Mouse (Mus musculus): ENCODE data around the gene Ptpn9. TPM values are rescaled to one million over a fixed set of nuclear protein-coding genes. Genes with fewer than 3 reads are reported as not detected.
"Not testable (repeated sequence)": the region's sequence is repeated elsewhere in the genome, so short reads cannot be mapped to it uniquely, and the experiment has no call there.

Ptpn9 gene
- polyA plus RNA-seq (2015; fragmentation: Nextera tagmentation; extraction: Ambion mirVana), result 13.4 and 17.1 TPM in 2 replicates

GRCm38 (mm10) chr9:56994286-56995197 lies at the start of gene Ptpn9:
Ptpn9 (plus strand) TSS chr9:56994923.
- Histone ChIP-seq H3K27me3 (no peaks in the 10 kb centered on the region), H3K4me3 (peak within 1 kb of the TSS; percentile 94), H3K4me2 (peak within 1 kb of the TSS; percentile 81), H3K27ac (peak within 1 kb of the TSS; percentile 96), H3K9ac (peak within 1 kb of the TSS; percentile 97), H3K9me3 (replicated peaks) (no peaks in the 10 kb centered on the region), H3K4me1 (replicated peaks) (0 out of 2 replicates have a peak, but pooled peaks cover 8% of the 10 kb centered on the region), H3K36me3 (no peaks in the 10 kb centered on the region)
- peak; percentile 93 for ATAC-seq (replicated peaks; ENCODE audit: insufficient number of reproducible peaks, insufficient read depth, low FRiP score, low read depth)
- WGBS, result 2% methylated on average over 62 of the region's 62 CpGs

- not testable (repeated sequence) for H3K27me3 ChIP-seq; H3K36me3 ChIP-seq; H3K4me2 ChIP-seq; ATAC-seq (replicated peaks; ENCODE audit: insufficient number of reproducible peaks, insufficient read depth, low FRiP score, low read depth); H3K9ac ChIP-seq; H3K4me3 ChIP-seq; H3K27ac ChIP-seq; H3K9me3 ChIP-seq (replicated peaks)
- H3K4me1 ChIP-seq (replicated peaks), result peaks cover 12% of the 10 kb centered on the region
- WGBS, result 25% methylated on average over 3 of the region's 3 CpGs
Measured at GRCm38 (mm10) chr9:56947481-56947880, 47.2 kb upstream of the Ptpn9 start.

- not testable (repeated sequence) for H3K9me3 ChIP-seq (replicated peaks); H3K36me3 ChIP-seq; H3K9ac ChIP-seq; H3K27ac ChIP-seq; ATAC-seq (replicated peaks; ENCODE audit: insufficient number of reproducible peaks, insufficient read depth, low FRiP score, low read depth); H3K4me3 ChIP-seq; H3K4me2 ChIP-seq; H3K27me3 ChIP-seq
- 60% methylated on average over 5 of the region's 5 CpGs for WGBS
- H3K4me1 ChIP-seq (replicated peaks), result peaks cover 12% of the 10 kb centered on the region
Measured at GRCm38 (mm10) chr9:56948699-56949098, 46.0 kb upstream of the Ptpn9 start.

- no peak for ATAC-seq (replicated peaks; ENCODE audit: insufficient number of reproducible peaks, insufficient read depth, low FRiP score, low read depth)
- H3K27ac ChIP-seq, result no peak overlapping the region
Measured at GRCm38 (mm10) chr9:56949767-56950166, 45.0 kb upstream of the Ptpn9 start.

GRCm38 (mm10) chr9:56950414-56951400 lies 44.0 kb upstream of the Ptpn9 start, which contains the start of gene Snupn:
Snupn (plus strand) TSS chr9:56950878.
- peak within 1 kb of the TSS; percentile 81 for H3K9ac ChIP-seq
- peak; percentile 100 for ATAC-seq (replicated peaks; ENCODE audit: insufficient number of reproducible peaks, insufficient read depth, low FRiP score, low read depth)
- no peaks in the 10 kb centered on the region for H3K36me3 ChIP-seq
- no peaks in the 10 kb centered on the region for H3K27me3 ChIP-seq
- WGBS, result under 1% methylated on average over 50 of the region's 50 CpGs
- H3K9me3 ChIP-seq (replicated peaks), result no peaks in the 10 kb centered on the region
- H3K4me3 ChIP-seq, result peak within 1 kb of the TSS; percentile 75
- H3K4me2 ChIP-seq, result peak within 1 kb of the TSS; percentile 74
- peak within 1 kb of the TSS; percentile 94 for H3K27ac ChIP-seq
- H3K4me1 ChIP-seq (replicated peaks), result peaks cover 12% of the 10 kb centered on the region

More at GRCm38 (mm10) chr9:56949767-56950166, 45.0 kb upstream of the Ptpn9 start:
- peak overlapping the region; percentile 75 for H3K4me3 ChIP-seq
- no peaks in the 10 kb centered on the region for H3K27me3 ChIP-seq
- H3K9ac ChIP-seq, result peak overlapping the region; percentile 47
- H3K9me3 ChIP-seq (replicated peaks), result no peaks in the 10 kb centered on the region
- WGBS, result 19% methylated on average over 13 of the region's 13 CpGs
- H3K36me3 ChIP-seq, result no peaks in the 10 kb centered on the region
- H3K4me1 ChIP-seq (replicated peaks), result peaks cover 12% of the 10 kb centered on the region
- peak overlapping the region; percentile 74 for H3K4me2 ChIP-seq

- Histone ChIP-seq H3K27me3 (no peaks in the 10 kb centered on the region), H3K4me1 (replicated peaks) (peaks cover 12% of the 10 kb centered on the region), H3K36me3 (0 out of 2 replicates have a peak, but pooled peaks cover 4% of the 10 kb centered on the region), H3K9ac (no peak overlapping the region), H3K9me3 (replicated peaks) (no peaks in the 10 kb centered on the region), H3K4me3 (no peak overlapping the region), H3K4me2 (no peak overlapping the region), H3K27ac (no peak overlapping the region)
- 94% methylated on average over 1 of the region's 1 CpGs for WGBS
- no peak for ATAC-seq (replicated peaks; ENCODE audit: insufficient number of reproducible peaks, insufficient read depth, low FRiP score, low read depth)
Measured at GRCm38 (mm10) chr9:56953562-56953961, 41.2 kb upstream of the Ptpn9 start.

- Histone ChIP-seq H3K36me3 (peaks cover 4% of the 10 kb centered on the region; the same call in 1 of the 2 replicates), H3K4me2 (no peak overlapping the region), H3K4me1 (replicated peaks) (no peaks in the 10 kb centered on the region), H3K9me3 (replicated peaks) (0 out of 2 replicates have a peak, but pooled peaks cover 3% of the 10 kb centered on the region), H3K9ac (no peak overlapping the region), H3K4me3 (no peak overlapping the region), H3K27me3 (no peaks in the 10 kb centered on the region), H3K27ac (no peak overlapping the region)
- WGBS, result 65% methylated on average over 7 of the region's 7 CpGs
- no peak for ATAC-seq (replicated peaks; ENCODE audit: insufficient number of reproducible peaks, insufficient read depth, low FRiP score, low read depth)
Measured at GRCm38 (mm10) chr9:56956966-56957675, 37.6 kb upstream of the Ptpn9 start.

GRCm38 (mm10) chr9:56958689-56959088 lies 36.0 kb upstream of the Ptpn9 start:
- no peak overlapping the region for H3K4me2 ChIP-seq
- no peaks in the 10 kb centered on the region for H3K27me3 ChIP-seq
- no peak for ATAC-seq (replicated peaks; ENCODE audit: insufficient number of reproducible peaks, insufficient read depth, low FRiP score, low read depth)
- no peak overlapping the region for H3K9ac ChIP-seq
- 0 out of 2 replicates have a peak, but pooled peaks cover 3% of the 10 kb centered on the region for H3K9me3 ChIP-seq (replicated peaks)
- no peaks in the 10 kb centered on the region for H3K4me1 ChIP-seq (replicated peaks)
- 88% methylated on average over 2 of the region's 2 CpGs for WGBS
- no peak overlapping the region for H3K27ac ChIP-seq
- peaks cover 12% of the 10 kb centered on the region; the same call in 1 of the 2 replicates for H3K36me3 ChIP-seq
- H3K4me3 ChIP-seq, result no peak overlapping the region

- H3K27me3 ChIP-seq, result no peaks in the 10 kb centered on the region
- H3K4me3 ChIP-seq, result no peak overlapping the region
- H3K9ac ChIP-seq, result no peak overlapping the region
- ATAC-seq (replicated peaks; ENCODE audit: insufficient number of reproducible peaks, insufficient read depth, low FRiP score, low read depth), result no peak
- 0 out of 2 replicates have a peak, but pooled peaks cover 3% of the 10 kb centered on the region for H3K9me3 ChIP-seq (replicated peaks)
- no peak overlapping the region for H3K27ac ChIP-seq
- H3K36me3 ChIP-seq, result peaks cover 17% of the 10 kb centered on the region; the same call in 1 of the 2 replicates
- 93% methylated on average over 3 of the region's 3 CpGs for WGBS
- H3K4me2 ChIP-seq, result no peak overlapping the region
- no peaks in the 10 kb centered on the region for H3K4me1 ChIP-seq (replicated peaks)
Measured at GRCm38 (mm10) chr9:56961591-56961990, 33.1 kb upstream of the Ptpn9 start.

- H3K4me1 ChIP-seq (replicated peaks), result no peaks in the 10 kb centered on the region
- H3K9me3 ChIP-seq (replicated peaks), result no peaks in the 10 kb centered on the region
- no peak overlapping the region for H3K4me3 ChIP-seq
- H3K36me3 ChIP-seq, result peaks cover 3% of the 10 kb centered on the region; the same call in 1 of the 2 replicates
- ATAC-seq (replicated peaks; ENCODE audit: insufficient number of reproducible peaks, insufficient read depth, low FRiP score, low read depth), result no peak
- H3K27me3 ChIP-seq, result no peaks in the 10 kb centered on the region
- WGBS, result 63% methylated on average over 2 of the region's 2 CpGs
- no peak overlapping the region for H3K9ac ChIP-seq
- no peak overlapping the region for H3K4me2 ChIP-seq
- no peak overlapping the region for H3K27ac ChIP-seq
Measured at GRCm38 (mm10) chr9:56970158-56970557, 24.6 kb upstream of the Ptpn9 start.

Measured in heart, embryonic 15.5 days (tissue).